Mouse (Mus musculus) erythroblast, embryonic 14.5 days (primary cell): Measurements from ENCODE around the gene Gfod2. TPM values are rescaled to one million over a fixed set of nuclear protein-coding genes. Genes with fewer than 3 reads are reported as not detected.

Experiments used
- H3K27me3 ChIP-seq: 2 replicates; pipeline ENCODE4 v1.6.1; 2012; ENCODE audit warnings: inconsistent platforms; ENCODE audit not compliant: control insufficient read depth
- H3K36me3 ChIP-seq: 2 replicates; pipeline ENCODE4 v1.6.1; 2012; ENCODE audit warnings: mild to moderate bottlenecking, inconsistent platforms; ENCODE audit not compliant: control insufficient read depth
- H3K4me1 ChIP-seq: 2 replicates; pipeline ENCODE4 v1.6.1; 2012; ENCODE audit warnings: inconsistent platforms; ENCODE audit not compliant: control insufficient read depth
- H3K4me3 ChIP-seq: replicated peaks from 2 replicates; pipeline ENCODE3; 2012; ENCODE audit warnings: moderate library complexity, mild to moderate bottlenecking, inconsistent platforms
- H3K9me3 ChIP-seq: 2 replicates; pipeline ENCODE4 v1.6.1; 2012; ENCODE audit warnings: low read length, inconsistent platforms, mixed read lengths; ENCODE audit not compliant: control insufficient read depth
- GATA1 ChIP-seq: IDR thresholded peaks from 2 replicates; pipeline ENCODE4 v1.6.1; 2012; ENCODE audit warnings: low read length, inconsistent platforms, mixed read lengths
- TAL1 ChIP-seq: IDR thresholded peaks from 3 replicates; pipeline ENCODE4 v1.6.1; 2012; ENCODE audit warnings: low read length, inconsistent platforms, mixed read lengths
- polyA plus RNA-seq: library from polyadenylated mRNA; stranded (reverse); fragments of >175 nt; gene quantifications from 2 replicates; pipeline ENCODE4 v1.2.3, GENCODE M21; 2012

The Gfod2 gene
- polyA plus RNA-seq, 1 experiment, result 0.24 TPM

DNA sequence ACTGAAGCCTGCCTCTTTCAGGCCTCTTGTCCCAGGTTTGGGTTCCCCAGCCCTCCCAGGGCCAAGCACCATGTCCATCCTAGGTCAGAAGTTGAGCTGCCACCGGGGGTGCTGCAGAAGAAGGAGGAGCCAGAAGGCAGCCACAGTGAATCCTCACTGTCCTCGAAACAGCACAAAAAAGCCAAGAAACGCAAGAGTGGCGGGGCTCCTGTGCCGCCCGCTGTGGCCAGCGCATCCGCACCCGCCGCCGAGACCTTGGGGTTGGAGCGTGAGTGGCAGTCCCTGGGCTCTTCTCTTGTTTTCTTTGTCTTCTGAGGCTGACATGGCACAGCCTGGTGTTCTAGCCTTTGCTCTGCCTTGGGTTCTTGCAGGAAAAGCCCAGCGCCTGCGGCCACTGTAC lies 49.1 kb downstream of the Gfod2 start:
- Histone ChIP-seq H3K4me1 (peaks cover 29% of the 10 kb centered on the region), H3K4me3 (no peak overlapping the region), H3K9me3 (no peaks in the 10 kb centered on the region), H3K36me3 (peaks cover 3% of the 10 kb centered on the region), H3K27me3 (no peaks in the 10 kb centered on the region)
- no peak for TF ChIP-seq GATA1
- TF ChIP-seq TAL1, result no peak

DNA sequence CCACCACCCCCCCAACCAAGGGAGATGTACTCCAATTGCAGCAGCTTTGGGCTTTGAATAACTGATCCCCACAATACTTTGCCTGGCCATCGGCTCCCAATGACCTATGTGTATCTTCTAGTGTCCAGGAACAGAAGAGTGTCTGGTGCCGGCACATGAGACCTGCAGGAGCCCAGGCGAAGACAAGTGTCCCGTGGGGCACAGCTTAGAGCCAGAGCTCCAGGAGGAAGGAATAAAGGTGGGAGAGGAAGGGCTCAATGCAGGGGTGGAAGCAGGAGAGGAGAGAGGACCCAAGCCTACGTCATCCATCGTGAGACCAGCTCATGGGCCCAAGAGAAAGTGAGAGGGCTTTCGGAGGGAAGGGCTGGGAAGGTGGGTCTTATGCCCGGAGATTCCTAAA lies 49.8 kb downstream of the Gfod2 start:
- Histone ChIP-seq H3K36me3 (peaks cover 10% of the 10 kb centered on the region), H3K4me3 (peak overlapping the region; percentile 76), H3K4me1 (peaks cover 30% of the 10 kb centered on the region), H3K27me3 (no peaks in the 10 kb centered on the region), H3K9me3 (no peaks in the 10 kb centered on the region)
- TF ChIP-seq TAL1, result no peak
- TF ChIP-seq GATA1, result no peak

DNA sequence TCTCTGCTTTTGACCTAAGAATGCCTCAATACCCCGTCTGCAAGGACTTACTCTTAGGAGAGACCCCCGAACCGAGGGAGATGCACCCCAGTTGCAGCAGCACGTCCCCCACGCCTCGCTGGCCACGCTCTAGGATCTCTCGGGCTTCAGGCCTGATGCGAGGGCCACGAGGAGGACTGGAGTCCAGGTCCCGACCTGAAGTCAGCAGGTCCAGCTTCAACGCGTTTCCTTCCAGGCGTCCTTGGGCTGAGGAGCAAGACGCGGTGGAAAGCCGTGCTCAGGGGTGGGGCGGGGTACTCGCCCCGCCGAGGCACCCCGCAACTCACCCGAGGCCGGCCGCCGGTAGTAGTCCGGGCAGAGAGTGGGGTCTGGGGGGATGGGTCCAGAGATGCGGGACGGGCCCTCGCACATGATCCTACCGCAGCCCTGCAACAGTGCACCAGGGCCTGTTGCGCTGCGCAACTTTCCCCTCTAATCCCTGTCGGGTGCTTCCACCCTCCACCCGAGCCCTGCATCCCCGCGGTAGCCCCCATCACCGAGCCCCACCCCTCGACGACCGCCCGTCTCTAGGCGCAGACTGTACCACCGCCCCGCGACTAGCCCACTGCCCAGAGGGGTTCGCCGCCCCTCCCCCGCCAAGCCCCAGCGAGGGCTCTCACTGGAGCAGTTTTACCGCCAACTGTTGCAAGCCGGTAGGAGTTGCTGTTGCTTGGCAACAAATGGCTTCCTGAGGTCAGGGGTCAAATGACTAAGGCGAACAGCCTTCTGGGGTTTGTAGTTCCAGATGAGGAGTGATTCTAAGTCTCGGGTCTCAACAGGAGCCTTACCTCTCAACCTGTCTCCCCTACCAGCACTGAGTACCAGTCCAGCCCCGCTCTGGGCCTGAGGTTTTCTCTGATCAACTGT lies 50.7 kb downstream of the Gfod2 start, which contains the start of the genes 4933405L10Rik and Enkd1:
4933405L10Rik (plus strand) TSS at position 158 of the 906 bp plus-strand sequence.
Enkd1 (minus strand) TSS at position 713 of the 906 bp plus-strand sequence.
- TF ChIP-seq TAL1 (no peak), GATA1 (no peak)
- Histone ChIP-seq H3K36me3 (peaks cover 19% of the 10 kb centered on the region), H3K4me3 (peak within 1 kb of the TSS; percentile 76), H3K9me3 (no peaks in the 10 kb centered on the region), H3K4me1 (peaks cover 34% of the 10 kb centered on the region), H3K27me3 (no peaks in the 10 kb centered on the region)

DNA sequence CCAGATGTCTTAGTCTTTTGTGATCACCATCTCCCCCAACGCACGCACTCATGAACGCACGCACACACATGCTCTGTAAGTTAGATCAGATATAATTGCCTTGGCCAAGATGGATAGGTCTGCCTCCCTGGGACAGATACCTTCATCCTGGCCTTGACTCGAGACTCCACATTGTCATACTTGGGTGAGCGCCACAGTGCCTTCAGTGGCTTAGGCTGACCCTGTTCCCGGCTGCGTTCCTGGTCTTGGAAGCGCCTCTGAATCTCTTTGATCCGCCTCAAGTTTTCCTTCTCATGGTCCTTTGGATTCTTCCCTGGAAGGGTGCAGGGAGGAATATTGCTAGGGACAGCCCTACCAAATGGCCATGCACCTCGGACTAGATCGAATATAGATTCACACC lies 52.0 kb downstream of the Gfod2 start:
- H3K4me1 ChIP-seq, result peaks cover 42% of the 10 kb centered on the region
- H3K9me3 ChIP-seq, result no peaks in the 10 kb centered on the region
- H3K27me3 ChIP-seq, result no peaks in the 10 kb centered on the region
- no peak for TF ChIP-seq TAL1
- TF ChIP-seq GATA1, result no peak
- no peak overlapping the region for H3K4me3 ChIP-seq
- H3K36me3 ChIP-seq, result peaks cover 23% of the 10 kb centered on the region

DNA sequence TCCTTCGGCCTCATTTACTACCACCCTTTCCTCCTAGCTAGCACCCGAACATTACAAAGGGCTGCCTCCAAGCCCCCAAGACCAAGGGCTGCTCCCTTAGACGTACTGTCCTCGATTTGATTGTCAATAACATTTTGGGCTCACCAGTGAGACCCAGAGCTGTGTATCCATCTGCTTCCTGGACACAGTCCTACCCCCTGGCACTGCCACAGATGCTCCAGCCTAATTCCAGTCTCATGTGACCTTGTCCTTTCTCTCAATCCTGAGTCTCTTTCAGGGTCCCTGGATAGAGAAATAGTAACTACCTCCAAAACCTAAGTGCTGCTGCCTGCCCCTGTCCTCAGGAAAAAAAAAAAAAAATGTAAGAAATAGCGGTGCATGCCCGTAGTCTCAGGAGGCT lies 53.5 kb downstream of the Gfod2 start:
- Histone ChIP-seq H3K27me3 (no peaks in the 10 kb centered on the region), H3K4me1 (peaks cover 56% of the 10 kb centered on the region), H3K4me3 (no peak overlapping the region), H3K9me3 (no peaks in the 10 kb centered on the region), H3K36me3 (peaks cover 23% of the 10 kb centered on the region)
- no peak for TF ChIP-seq TAL1
- no peak for TF ChIP-seq GATA1

DNA sequence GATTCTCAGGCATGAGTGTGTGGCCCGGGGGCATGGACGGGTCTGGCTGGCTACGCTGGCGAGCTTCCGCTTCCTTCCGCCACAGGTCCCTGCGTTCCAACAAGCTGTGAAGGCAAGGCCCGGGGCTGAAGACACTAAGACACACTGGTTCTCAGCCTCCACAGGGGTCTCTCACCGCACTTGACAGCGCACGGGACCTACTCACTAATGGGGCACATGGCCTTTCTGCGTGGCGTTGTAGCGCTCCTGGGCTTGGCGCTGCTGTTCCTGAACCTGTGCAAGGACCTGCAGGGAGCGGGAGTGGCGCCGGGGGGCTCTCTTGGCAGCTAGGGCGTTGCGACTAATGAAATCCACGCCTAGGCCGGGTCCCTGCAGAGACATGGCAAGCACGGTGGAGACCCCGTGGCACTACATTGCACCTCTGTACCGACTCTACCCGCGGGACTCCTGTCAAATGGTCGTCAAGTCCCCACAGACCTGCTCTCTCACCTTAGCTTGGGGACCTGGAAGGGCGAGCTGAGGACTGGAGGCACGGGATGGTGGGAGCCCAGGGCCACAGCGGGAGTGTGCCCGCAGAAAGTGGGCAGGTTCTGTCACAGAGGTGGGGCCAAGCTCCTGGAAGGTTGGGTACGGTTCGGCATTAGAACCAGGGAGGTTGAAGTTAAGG lies 54.2 kb downstream of the Gfod2 start:
- no peak overlapping the region for H3K4me3 ChIP-seq
- TF ChIP-seq TAL1 (no peak), GATA1 (no peak)
- no peaks in the 10 kb centered on the region for H3K27me3 ChIP-seq
- peaks cover 29% of the 10 kb centered on the region for H3K36me3 ChIP-seq
- peaks cover 63% of the 10 kb centered on the region for H3K4me1 ChIP-seq
- no peaks in the 10 kb centered on the region for H3K9me3 ChIP-seq

DNA sequence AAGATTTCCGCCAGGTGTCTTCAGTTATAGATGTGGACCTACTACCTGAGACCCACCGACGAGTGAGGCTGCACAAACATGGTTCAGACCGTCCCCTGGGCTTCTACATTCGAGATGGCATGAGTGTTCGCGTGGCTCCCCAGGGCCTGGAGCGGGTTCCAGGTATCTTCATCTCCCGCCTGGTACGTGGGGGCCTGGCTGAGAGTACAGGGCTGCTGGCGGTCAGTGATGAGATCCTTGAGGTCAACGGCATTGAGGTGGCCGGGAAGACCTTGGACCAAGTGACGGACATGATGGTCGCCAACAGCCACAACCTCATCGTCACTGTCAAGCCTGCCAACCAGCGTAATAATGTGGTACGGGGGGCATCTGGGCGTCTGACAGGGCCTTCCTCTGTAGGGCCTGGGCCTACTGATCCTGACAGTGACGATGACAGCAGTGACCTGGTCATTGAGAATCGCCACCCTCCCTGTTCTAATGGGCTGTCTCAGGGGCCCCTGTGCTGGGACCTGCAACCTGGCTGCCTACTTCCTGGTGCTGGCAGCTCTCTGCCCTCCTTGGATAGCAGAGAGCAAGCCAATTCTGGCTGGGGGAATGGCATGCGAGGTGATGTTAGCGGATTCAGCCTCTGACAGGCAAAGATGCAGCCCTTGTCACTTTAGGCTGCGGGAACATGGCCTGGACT lies 55.6 kb downstream of the Gfod2 start:
- H3K4me3 ChIP-seq, result no peak overlapping the region
- peaks cover 41% of the 10 kb centered on the region for H3K36me3 ChIP-seq
- H3K9me3 ChIP-seq, result no peaks in the 10 kb centered on the region
- H3K27me3 ChIP-seq, result no peaks in the 10 kb centered on the region
- peaks cover 58% of the 10 kb centered on the region for H3K4me1 ChIP-seq
- TF ChIP-seq TAL1 (no peak), GATA1 (no peak)

DNA sequence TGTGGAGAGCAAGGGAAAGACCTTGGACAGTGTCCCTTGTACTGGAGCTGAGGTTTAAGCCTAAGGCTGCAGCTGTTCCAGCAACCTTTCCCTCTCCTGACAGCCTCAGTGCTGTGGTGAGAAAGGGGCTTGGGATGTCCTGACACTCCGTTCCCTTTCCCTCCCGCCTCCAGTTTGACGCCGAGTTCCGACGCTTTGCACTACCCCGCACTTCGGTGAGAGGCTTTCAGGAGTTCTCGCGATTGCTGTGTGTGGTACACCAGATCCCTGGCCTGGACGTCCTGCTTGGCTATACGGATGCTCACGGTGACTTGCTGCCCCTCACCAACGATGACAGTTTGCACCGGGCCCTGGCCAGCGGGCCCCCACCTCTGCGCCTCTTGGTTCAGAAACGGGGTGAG lies 56.5 kb downstream of the Gfod2 start:
- Histone ChIP-seq H3K4me3 (peak overlapping the region; percentile 77), H3K9me3 (no peaks in the 10 kb centered on the region), H3K27me3 (no peaks in the 10 kb centered on the region), H3K36me3 (peaks cover 50% of the 10 kb centered on the region), H3K4me1 (peaks cover 57% of the 10 kb centered on the region)
- TF ChIP-seq TAL1 (no peak), GATA1 (no peak)
